Mouse (Mus musculus): ENCODE measurements around the gene Cisd3. TPM values are rescaled to one million over a fixed set of nuclear protein-coding genes. Genes with fewer than 3 reads are reported as not detected.

Cisd3 gene
- polyA plus RNA-seq, 1 experiment from 2014 or later, result 41.2 TPM

DNA sequence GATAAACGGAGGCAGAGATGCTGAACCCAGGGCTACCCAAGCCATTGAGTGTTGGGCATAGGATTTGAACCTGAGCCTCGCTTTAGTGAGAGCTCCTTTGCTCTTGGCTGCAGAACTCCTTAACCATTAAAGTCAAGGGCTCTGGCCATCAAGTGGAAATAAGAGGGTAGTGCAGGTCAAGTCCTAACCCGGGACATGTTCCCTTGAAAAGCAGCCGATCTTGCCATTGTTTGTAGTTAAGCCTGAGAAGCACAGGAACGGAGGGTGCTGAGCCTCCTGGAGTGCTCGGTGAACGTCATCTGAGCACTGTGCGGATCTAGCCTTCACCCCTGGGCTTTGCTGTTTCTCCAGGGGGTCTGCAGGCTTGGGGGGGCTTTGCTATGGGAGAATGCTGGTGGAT lies 7.8 kb upstream of the Cisd3 start:
- no peaks in the 10 kb centered on the region for H3K9me3 ChIP-seq (replicated peaks)
- H3K36me3 ChIP-seq, result peaks cover 99% of the 10 kb centered on the region
- no peak overlapping the region for H3K9ac ChIP-seq
- no peak for ATAC-seq (replicated peaks; ENCODE audit: low FRiP score)
- no peak overlapping the region for H3K27ac ChIP-seq
- no peak overlapping the region for H3K4me3 ChIP-seq (replicated peaks)
- 0 out of 2 replicates have a peak, but pooled peaks cover 20% of the 10 kb centered on the region for H3K4me1 ChIP-seq
- H3K27me3 ChIP-seq, result no peaks in the 10 kb centered on the region
- 67% methylated on average over 8 of the region's 8 CpGs for WGBS
- H3K4me2 ChIP-seq, result no peak overlapping the region

DNA sequence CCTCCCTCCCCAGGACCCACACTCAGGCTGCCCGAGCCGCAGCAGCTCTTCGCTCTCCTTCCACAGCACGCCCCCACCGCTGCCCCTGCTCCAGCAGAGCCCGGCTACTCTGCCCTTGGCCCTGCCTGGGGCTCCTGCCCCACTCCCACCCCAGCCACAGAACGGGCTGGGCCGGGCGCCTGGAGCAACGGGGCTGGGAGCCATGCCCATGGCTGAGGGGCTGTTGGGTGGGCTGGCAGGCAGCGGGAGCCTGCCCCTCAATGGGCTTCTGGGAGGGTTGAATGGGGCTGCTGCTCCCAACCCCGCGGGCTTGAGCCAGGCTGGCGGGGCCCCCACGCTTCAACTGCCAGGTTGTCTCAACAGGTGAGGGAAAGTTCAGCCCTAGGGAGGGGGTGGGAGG lies 7.3 kb upstream of the Cisd3 start:
- H3K27ac ChIP-seq, result no peak overlapping the region
- WGBS, result 90% methylated on average over 15 of the region's 15 CpGs
- no peak overlapping the region for H3K4me3 ChIP-seq (replicated peaks)
- no peaks in the 10 kb centered on the region for H3K9me3 ChIP-seq (replicated peaks)
- 0 out of 2 replicates have a peak, but pooled peaks cover 20% of the 10 kb centered on the region for H3K4me1 ChIP-seq
- H3K27me3 ChIP-seq, result no peaks in the 10 kb centered on the region
- no peak overlapping the region for H3K4me2 ChIP-seq
- no peak overlapping the region for H3K9ac ChIP-seq
- peaks cover 95% of the 10 kb centered on the region for H3K36me3 ChIP-seq
- ATAC-seq (replicated peaks; ENCODE audit: low FRiP score), result no peak

DNA sequence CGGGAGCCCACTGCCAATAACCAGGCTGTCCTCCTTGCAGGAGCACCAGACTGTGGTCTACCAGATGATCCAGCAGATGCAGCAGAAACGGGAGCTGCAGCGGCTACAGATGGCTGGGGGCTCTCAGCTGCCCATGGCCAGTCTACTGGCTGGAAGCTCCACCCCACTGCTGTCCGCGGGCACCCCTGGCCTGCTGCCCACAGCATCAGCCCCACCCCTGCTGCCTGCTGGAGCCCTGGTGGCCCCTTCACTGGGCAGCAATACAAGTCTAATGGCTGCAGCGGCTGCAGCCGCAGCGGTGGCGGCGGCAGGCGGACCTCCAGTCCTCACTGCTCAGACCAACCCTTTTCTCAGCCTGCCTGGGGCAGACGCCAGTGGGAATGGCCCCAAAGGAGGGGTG lies 5.2 kb upstream of the Cisd3 start:
- no peak overlapping the region for H3K4me3 ChIP-seq (replicated peaks)
- no peak overlapping the region for H3K4me2 ChIP-seq
- H3K27ac ChIP-seq, result no peak overlapping the region
- H3K36me3 ChIP-seq, result peaks cover 76% of the 10 kb centered on the region
- no peaks in the 10 kb centered on the region for H3K27me3 ChIP-seq
- H3K9ac ChIP-seq, result no peak overlapping the region
- 77% methylated on average over 12 of the region's 12 CpGs for WGBS
- no peaks in the 10 kb centered on the region for H3K9me3 ChIP-seq (replicated peaks)
- ATAC-seq (replicated peaks; ENCODE audit: low FRiP score), result no peak
- peaks cover 37% of the 10 kb centered on the region for H3K4me1 ChIP-seq

DNA sequence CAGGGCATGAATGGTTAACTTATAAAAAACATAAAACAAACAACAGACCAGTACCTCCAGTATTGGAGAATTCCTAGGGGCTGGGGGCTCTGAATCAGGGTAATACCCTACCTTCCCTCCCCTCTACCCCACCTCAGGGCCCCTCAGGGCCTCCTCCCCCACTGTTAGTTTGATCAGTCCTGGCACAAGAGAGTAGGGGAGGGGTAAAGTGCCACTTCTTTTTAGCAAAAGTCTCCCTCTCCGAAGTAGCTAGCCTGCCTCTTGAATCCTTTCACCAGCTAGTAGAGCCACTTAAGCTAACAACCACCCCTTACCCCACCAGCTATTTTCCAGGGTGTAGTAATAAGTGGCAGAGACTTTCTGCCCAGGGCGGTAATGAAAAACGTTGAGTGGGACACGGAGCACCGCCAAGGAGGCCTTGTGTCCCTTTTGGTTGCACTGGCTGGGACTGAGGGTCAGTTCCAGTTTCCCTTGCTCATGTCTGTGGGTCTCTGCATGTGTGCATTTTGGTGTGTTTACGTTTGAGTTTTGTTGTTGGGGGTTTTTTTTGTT lies 3.0 kb upstream of the Cisd3 start:
- no peak overlapping the region for H3K4me2 ChIP-seq
- no peak overlapping the region for H3K4me3 ChIP-seq (replicated peaks)
- no peak overlapping the region for H3K9ac ChIP-seq
- whole genome bisulfite sequencing, result 78% methylated on average over 6 of the region's 6 CpGs
- H3K27ac ChIP-seq, result 0 out of 2 replicates have a peak overlapping the region, but pooled peaks have one; percentile 3
- peaks cover 55% of the 10 kb centered on the region for H3K36me3 ChIP-seq
- peaks cover 48% of the 10 kb centered on the region for H3K4me1 ChIP-seq
- no peak for ATAC-seq (replicated peaks; ENCODE audit: low FRiP score)
- no peaks in the 10 kb centered on the region for H3K27me3 ChIP-seq
- H3K9me3 ChIP-seq (replicated peaks), result no peaks in the 10 kb centered on the region

DNA sequence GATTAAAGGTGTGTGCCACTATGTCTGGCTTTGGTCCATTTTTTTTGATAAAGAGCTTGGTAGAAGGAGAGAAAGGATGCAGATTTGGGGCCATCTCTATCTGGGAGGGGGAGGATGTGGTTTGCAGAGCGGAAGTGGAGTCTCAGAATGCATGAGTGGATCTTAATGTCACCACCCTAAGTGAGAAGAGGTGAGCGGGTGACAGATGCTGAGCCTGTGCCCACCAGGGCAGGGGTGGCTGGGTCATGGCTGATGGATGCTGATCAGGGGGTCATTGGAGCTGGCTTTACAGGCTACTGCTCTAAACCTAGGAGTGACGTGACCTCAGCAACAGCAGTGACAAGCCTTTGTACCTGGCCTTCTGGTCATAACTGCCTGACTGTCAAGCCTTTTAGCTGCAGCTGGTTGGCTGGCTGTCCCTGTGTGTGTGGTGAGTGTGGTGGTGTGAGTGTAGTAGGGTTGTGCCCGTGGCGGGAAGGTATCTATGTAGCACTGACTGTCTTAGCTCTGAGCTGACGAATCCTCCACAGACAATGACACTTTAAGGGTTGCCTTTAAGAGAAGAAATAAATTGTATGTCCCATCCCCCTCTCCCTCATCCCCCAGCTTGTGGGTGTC lies 1.5 kb upstream of the Cisd3 start:
- H3K9ac ChIP-seq, result no peak overlapping the region
- WGBS, result 76% methylated on average over 6 of the region's 6 CpGs
- no peaks in the 10 kb centered on the region for H3K27me3 ChIP-seq
- H3K36me3 ChIP-seq, result peaks cover 54% of the 10 kb centered on the region
- H3K4me1 ChIP-seq, result peaks cover 47% of the 10 kb centered on the region
- H3K9me3 ChIP-seq (replicated peaks), result no peaks in the 10 kb centered on the region
- ATAC-seq (replicated peaks; ENCODE audit: low FRiP score), result no peak
- H3K4me3 ChIP-seq (replicated peaks), result no peak overlapping the region
- H3K27ac ChIP-seq, result no peak overlapping the region; the same call in 1 of the 2 replicates
- H3K4me2 ChIP-seq, result no peak overlapping the region

DNA sequence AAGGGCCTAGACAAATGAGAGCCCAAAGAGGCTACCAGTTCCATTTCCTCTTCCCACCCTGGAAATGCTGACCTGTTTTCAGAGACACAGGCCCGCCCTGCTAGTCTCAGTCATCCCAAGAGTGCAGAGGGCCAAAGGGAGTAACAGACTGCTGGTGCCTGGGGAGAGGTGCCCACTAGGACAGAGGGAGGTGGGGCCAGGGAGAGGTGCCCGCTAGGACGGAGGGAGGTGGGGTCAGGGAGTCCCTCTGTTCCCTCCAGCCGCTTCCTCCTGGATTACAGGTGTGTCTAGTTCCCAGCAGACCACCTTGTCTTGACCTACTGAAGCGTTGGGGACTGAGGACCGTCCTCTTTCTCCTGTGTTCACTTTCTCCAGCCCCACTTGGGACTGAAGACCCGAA lies 860 bp upstream of the Cisd3 start:
- Histone ChIP-seq H3K27me3 (no peaks in the 10 kb centered on the region), H3K36me3 (peaks cover 54% of the 10 kb centered on the region), H3K9me3 (replicated peaks) (no peaks in the 10 kb centered on the region), H3K4me2 (peak overlapping the region; percentile 68; the same call in 1 of the 2 replicates), H3K4me3 (replicated peaks) (no peak overlapping the region), H3K27ac (peak overlapping the region; percentile 80), H3K4me1 (peaks cover 47% of the 10 kb centered on the region), H3K9ac (no peak overlapping the region)
- WGBS, result 26% methylated on average over 7 of the region's 7 CpGs
- no peak for ATAC-seq (replicated peaks; ENCODE audit: low FRiP score)

DNA sequence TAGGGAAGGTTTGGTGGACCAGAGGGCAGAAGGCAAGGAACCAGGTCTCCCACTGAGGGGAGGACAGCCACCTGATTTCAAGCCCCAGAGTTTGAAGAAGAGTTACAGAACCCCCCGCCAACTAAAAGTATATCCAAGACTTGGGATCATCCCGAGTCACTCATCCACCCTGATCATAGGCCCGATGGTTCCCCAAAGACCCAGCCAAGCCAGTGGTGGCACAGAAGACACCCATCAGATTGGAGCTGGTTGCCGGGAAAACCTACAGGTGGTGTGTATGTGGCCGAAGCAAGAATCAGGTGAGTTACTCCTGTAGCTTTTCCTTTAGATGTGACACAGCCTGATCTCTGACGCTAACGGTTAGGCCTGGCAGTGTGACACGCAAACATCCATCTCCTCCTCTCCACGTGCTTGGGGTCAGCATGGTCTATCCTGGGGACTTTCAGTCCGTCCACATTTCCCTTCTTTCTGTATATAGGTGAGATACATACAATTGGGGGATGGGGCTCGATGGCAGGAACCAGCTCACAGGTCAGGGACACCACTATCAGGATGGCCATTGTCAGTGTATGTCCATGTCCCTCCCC lies 789 bp downstream of the Cisd3 start:
- H3K36me3 ChIP-seq, result peaks cover 54% of the 10 kb centered on the region
- H3K4me1 ChIP-seq, result peaks cover 51% of the 10 kb centered on the region
- 0 out of 2 replicates have a peak overlapping the region, but pooled peaks have one; percentile 23 for H3K9ac ChIP-seq
- no peaks in the 10 kb centered on the region for H3K27me3 ChIP-seq
- H3K9me3 ChIP-seq (replicated peaks), result no peaks in the 10 kb centered on the region
- peak overlapping the region; percentile 80 for H3K27ac ChIP-seq
- H3K4me2 ChIP-seq, result peak overlapping the region; percentile 68
- WGBS, result 63% methylated on average over 11 of the region's 11 CpGs
- H3K4me3 ChIP-seq (replicated peaks), result peak overlapping the region; percentile 39
- ATAC-seq (replicated peaks; ENCODE audit: low FRiP score), result no peak

DNA sequence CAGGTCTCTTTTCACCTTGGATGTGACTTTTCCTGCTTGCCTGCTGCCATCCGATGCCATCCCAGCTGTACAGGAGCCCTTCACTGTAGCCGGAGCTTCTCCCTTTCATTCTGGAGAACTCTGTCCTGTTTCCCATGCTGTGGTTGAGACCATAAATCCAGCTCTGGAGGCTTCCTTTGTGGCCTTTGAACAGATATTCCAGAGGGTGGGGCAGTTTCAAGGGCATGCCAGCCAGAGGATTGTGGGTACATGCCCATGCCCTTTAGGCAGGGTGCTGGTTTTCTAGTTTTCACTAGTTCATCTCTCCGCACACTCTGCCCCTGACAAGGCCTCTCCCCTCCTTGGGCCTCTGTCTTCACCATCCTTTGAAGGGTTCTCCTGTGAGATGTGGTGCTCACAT lies 1.4 kb downstream of the Cisd3 start:
- Histone ChIP-seq H3K9me3 (replicated peaks) (no peaks in the 10 kb centered on the region), H3K27me3 (no peaks in the 10 kb centered on the region), H3K27ac (peak overlapping the region; percentile 80; the same call in 1 of the 2 replicates), H3K9ac (0 out of 2 replicates have a peak overlapping the region, but pooled peaks have one; percentile 23), H3K36me3 (peaks cover 54% of the 10 kb centered on the region), H3K4me1 (peaks cover 49% of the 10 kb centered on the region), H3K4me3 (replicated peaks) (0 out of 2 replicates have a peak overlapping the region, but pooled peaks have one; percentile 39), H3K4me2 (peak overlapping the region; percentile 68)
- 74% methylated on average over 3 of the region's 3 CpGs for WGBS
- no peak for ATAC-seq (replicated peaks; ENCODE audit: low FRiP score)

DNA sequence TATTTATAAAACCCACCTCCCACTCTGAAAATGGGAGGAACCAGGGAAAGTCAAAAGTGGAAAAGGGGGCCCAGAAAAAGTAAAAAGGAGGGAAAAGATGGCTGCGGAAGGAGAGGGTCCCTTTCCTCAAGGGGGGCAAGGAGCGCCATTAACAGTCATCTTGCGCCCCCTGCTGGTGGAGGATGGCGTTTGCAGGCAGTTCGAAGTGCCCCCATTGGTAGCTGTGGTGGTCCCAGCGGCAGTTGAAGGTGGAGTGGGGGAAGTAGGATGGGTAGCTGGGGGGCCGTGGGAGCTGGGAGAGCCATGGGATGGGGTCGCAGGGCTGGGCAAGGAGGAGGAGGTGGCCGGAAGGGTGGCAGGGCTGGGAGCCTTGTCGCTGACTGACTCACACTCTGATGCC lies 4.2 kb downstream of the Cisd3 start:
- no peak for ATAC-seq (replicated peaks; ENCODE audit: low FRiP score)
- no peaks in the 10 kb centered on the region for H3K9me3 ChIP-seq (replicated peaks)
- H3K27me3 ChIP-seq, result no peaks in the 10 kb centered on the region
- no peak overlapping the region for H3K27ac ChIP-seq
- H3K36me3 ChIP-seq, result peaks cover 62% of the 10 kb centered on the region
- 34% methylated on average over 10 of the region's 10 CpGs for WGBS
- no peak overlapping the region for H3K4me2 ChIP-seq
- peaks cover 47% of the 10 kb centered on the region for H3K4me1 ChIP-seq
- no peak overlapping the region for H3K4me3 ChIP-seq (replicated peaks)
- no peak overlapping the region for H3K9ac ChIP-seq

DNA sequence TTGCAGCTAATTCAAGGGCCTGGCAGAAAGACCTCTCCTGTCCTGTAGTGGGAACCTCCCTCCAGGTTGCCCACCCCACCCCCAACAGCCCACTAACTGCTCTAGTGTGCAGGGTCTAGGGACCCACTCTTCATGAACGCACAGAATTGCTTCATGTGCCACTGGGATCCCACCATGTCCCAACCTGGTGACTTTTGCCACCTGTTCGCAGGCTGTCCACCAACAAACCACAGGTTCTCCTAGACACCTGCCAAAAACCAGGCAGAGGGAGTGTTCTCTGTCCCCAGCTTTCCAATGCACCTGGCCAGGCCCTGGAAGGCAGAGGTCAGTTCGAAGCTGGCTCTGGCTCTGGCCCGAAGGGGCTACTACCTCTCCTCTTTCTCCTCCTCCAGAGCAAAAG lies 8.8 kb downstream of the Cisd3 start:
- no peak overlapping the region for H3K4me3 ChIP-seq (replicated peaks)
- 85% methylated on average over 4 of the region's 4 CpGs for WGBS
- H3K4me1 ChIP-seq, result peaks cover 58% of the 10 kb centered on the region
- peaks cover 50% of the 10 kb centered on the region for H3K36me3 ChIP-seq
- H3K9ac ChIP-seq, result no peak overlapping the region
- H3K27me3 ChIP-seq, result no peaks in the 10 kb centered on the region
- H3K27ac ChIP-seq, result 0 out of 2 replicates have a peak overlapping the region, but pooled peaks have one; percentile 14
- H3K9me3 ChIP-seq (replicated peaks), result no peaks in the 10 kb centered on the region
- no peak for ATAC-seq (replicated peaks; ENCODE audit: low FRiP score)
- H3K4me2 ChIP-seq, result no peak overlapping the region

DNA sequence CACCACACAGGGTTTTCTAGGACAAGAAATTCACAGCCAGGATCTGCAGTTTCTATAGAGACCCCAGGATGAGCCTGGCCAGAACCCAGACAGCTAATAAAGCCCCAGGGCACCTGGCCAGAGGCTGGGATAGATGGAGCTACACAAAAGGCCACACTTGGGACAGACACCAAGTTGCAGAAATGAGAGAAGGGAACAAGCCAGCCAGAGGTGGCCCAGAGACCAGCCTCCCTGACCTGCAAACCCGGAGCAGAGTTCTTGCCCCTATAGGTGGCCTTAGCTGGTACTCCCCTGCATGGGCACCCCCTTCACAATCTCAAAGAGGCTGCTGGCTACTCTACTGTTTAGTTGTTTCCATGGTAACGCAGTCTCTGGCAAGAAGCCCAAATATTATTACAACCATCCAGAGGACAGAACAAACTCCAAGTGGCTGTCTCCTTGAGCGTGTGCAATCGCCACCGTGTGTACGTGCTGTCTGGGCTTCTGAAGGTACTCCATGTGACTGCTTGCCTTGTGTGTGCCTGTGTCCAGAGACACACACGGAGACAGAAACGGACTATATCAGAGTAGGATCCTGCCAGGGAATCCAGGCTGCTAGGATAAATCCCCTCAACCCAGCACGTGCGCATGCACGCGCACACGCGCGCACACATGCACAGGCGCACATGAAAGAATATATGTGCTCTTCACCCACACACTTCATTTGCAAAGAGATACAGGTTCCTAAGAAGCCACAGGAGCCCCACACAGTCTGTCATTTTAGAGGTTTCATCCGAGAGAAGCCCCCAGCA lies 9.5 kb downstream of the Cisd3 start:
- H3K36me3 ChIP-seq, result peaks cover 44% of the 10 kb centered on the region
- H3K27me3 ChIP-seq, result no peaks in the 10 kb centered on the region
- H3K9me3 ChIP-seq (replicated peaks), result no peaks in the 10 kb centered on the region
- peaks cover 55% of the 10 kb centered on the region for H3K4me1 ChIP-seq
- H3K27ac ChIP-seq, result peak overlapping the region; percentile 34; the same call in 1 of the 2 replicates
- 64% methylated on average over 17 of the region's 17 CpGs for WGBS
- no peak overlapping the region; the same call in 1 of the 2 replicates for H3K4me3 ChIP-seq (replicated peaks)
- ATAC-seq (replicated peaks; ENCODE audit: low FRiP score), result no peak
- H3K9ac ChIP-seq, result no peak overlapping the region
- peak overlapping the region; percentile 31 for H3K4me2 ChIP-seq
